Mouse (Mus musculus) erythroid progenitor cell, adult 5-6 weeks (primary cell): ENCODE measurements around the gene Fndc3c1. TPM values are rescaled to one million over a fixed set of nuclear protein-coding genes. Genes with fewer than 3 reads are reported as not detected.
"Not testable (repeated sequence)": the region's sequence is repeated elsewhere in the genome, so short reads cannot be mapped to it uniquely, and the experiment has no call there.

Source experiments
- ATAC-seq: replicated peaks from 2 replicates; pipeline ENCODE4 v1.8.0; 2016; ENCODE audit warnings: moderate number of reproducible peaks, mild to moderate bottlenecking, moderate TSS enrichment, inconsistent platforms; ENCODE audit not compliant: poor library complexity, low FRiP score, severe bottlenecking
- total RNA-seq, 2 experiments: library from RNA; stranded (forward) in 1 of 2; stranded (reverse) in 1 of 2; fragments of 150-400 nt in 1 of 2; fragments of 186-747, 209-891 nt in 1 of 2; gene quantifications; 2 replicates each; pipeline versions ENCODE4 v1.2.3 to v1.2.4; 2015 to 2017; ENCODE audit warnings: low replicate concordance in 2 of 2

Fndc3c1 gene
- not detected in 2 replicates for total RNA-seq (2015; ENCODE audit: low replicate concordance)
- total RNA-seq (2017; ENCODE audit: low replicate concordance): not detected in 2 replicates

GRCm38 (mm10) chrX:106485101-106485651 lies at the start of gene Fndc3c1:
Gene Fndc3c1, minus strand, starts transcription at chrX:106485401.
- ATAC-seq: no peak

DNA sequence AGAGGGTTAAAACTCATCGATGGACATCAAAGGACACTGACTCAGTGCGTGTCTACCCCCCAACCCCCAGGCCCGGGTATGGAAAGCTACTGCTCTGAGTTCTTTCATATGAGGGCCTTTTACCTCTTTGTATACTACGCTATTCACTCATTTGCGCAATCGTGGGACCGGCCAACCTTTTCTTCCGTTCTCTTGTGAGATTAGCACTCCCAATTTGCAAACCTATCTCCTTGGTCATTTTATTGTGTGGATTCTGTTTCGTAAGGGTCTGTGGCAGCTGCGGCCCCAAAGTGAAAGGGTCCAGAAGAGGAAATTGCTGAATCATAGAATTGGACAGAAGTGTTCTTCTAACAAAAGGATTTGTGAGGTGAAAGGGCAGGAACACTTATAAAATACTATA lies 1.2 kb upstream of the Fndc3c1 start:
- ATAC-seq: no peak

GRCm38 (mm10) chrX:106485671-106486070 lies 470 bp upstream of the Fndc3c1 start:
- no peak for ATAC-seq

DNA sequence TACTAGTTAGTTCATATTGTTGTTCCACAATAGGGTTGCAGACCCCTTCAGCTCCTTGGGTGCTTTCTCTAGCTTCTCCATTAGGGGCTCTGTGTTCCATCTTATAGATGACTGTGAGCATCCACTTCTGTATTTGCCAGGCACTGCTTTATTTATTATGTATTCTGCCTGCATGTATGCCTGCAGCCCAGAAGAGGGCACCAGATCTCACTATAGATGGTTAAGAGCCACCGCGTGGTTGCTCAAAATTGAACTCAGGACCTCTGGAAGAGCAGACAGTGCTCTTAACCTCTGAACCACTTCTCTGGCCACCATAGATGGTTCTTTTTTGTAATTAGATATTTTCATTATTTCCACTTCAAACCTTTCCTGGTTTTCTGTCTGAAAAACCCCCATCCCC lies 5.3 kb downstream of the Fndc3c1 start:
- not testable (repeated sequence) for ATAC-seq

GRCm38 (mm10) chrX:106385304-106385703 lies 99.9 kb downstream of the Fndc3c1 start:
- no peak for ATAC-seq

DNA sequence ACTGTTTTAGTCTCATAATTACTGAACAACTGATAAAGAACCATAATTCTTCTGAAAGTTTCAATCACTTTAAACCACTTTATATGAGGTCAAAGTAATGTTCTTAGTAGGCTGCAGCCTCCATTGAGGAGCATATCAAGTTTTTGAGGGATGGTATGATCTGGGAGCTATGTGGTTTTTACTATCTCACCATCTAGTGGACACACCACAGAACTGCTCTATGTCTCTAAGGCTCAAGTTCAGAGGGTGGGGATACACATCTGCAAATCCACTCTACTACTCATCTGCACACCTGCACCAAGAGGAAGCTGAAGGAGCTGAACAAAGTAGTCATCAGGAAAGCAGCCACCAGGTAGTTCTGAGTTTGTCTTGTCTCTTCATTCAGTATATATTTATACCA lies 104.6 kb downstream of the Fndc3c1 start:
- ATAC-seq: no peak

Other genes with a start within 250 kb of the Fndc3c1 start
- gene Fnd3c2, start 230.0 kb downstream of the Fndc3c1 start, total RNA-seq (2015; ENCODE audit: low replicate concordance): not detected in 2 replicates
- gene Fnd3c2, start 230.0 kb downstream of the Fndc3c1 start, total RNA-seq (2017; ENCODE audit: low replicate concordance): not detected in 2 replicates
- not detected in 2 replicates for gene Gm5127, start 97.8 kb upstream of the Fndc3c1 start, total RNA-seq (2015; ENCODE audit: low replicate concordance)
- not detected in 2 replicates for gene Gm5127, start 97.8 kb upstream of the Fndc3c1 start, total RNA-seq (2017; ENCODE audit: low replicate concordance)
- gene Cysltr1, start 118.3 kb upstream of the Fndc3c1 start, total RNA-seq (2015; ENCODE audit: low replicate concordance): 1.4 and 1.7 TPM in 2 replicates
- not detected in 2 replicates for gene Cysltr1, start 118.3 kb upstream of the Fndc3c1 start, total RNA-seq (2017; ENCODE audit: low replicate concordance)